Mouse (Mus musculus) forebrain, embryonic 13.5 days (tissue): ENCODE results near the gene Lysmd2. TPM values are rescaled to one million over a fixed set of nuclear protein-coding genes. Genes with fewer than 3 reads are reported as not detected.
A peak's percentile ranks its signal among the peaks of the same experiment; 100 is the strongest.

Experiments
- ATAC-seq: fragments of 200-750 bp; cut with Nextera tagmentation; 2 replicates; pipeline ENCODE4 v1.8.0; 2017
- H3K27ac ChIP-seq: fragments of 300-500 bp; sonication (generic); 2 replicates; pipeline ENCODE4 v1.5.1; 2015; ENCODE audit warnings: inconsistent platforms, mild to moderate bottlenecking, moderate library complexity
- H3K27me3 ChIP-seq: fragments of 300-500 bp; sonication (generic); 2 replicates; pipeline ENCODE4 v1.6.1; 2015; ENCODE audit warnings: mild to moderate bottlenecking, inconsistent platforms
- H3K36me3 ChIP-seq: fragments of 300-500 bp; sonication (generic); 2 replicates; pipeline ENCODE4 v1.6.1; 2015; ENCODE audit warnings: mild to moderate bottlenecking, inconsistent platforms; ENCODE audit not compliant: poor library complexity, severe bottlenecking
- H3K4me1 ChIP-seq: fragments of 300-500 bp; sonication (generic); 2 replicates; pipeline ENCODE4 v1.6.1; 2015; ENCODE audit warnings: inconsistent platforms
- H3K4me2 ChIP-seq: fragments of 300-500 bp; sonication (generic); 2 replicates; pipeline ENCODE4 v1.6.1; 2015; ENCODE audit warnings: inconsistent platforms, mild to moderate bottlenecking, moderate library complexity
- H3K4me3 ChIP-seq: fragments of 300-500 bp; sonication (generic); 2 replicates; pipeline ENCODE4 v1.5.1; 2015; ENCODE audit warnings: mild to moderate bottlenecking, inconsistent platforms
- H3K9ac ChIP-seq: fragments of 300-500 bp; sonication (generic); 2 replicates; pipeline ENCODE4 v1.6.1; 2015; ENCODE audit warnings: mild to moderate bottlenecking, inconsistent platforms
- H3K9me3 ChIP-seq: fragments of 300-500 bp; sonication (generic); replicated peaks from 2 replicates; pipeline ENCODE4 v1.6.1; 2016; ENCODE audit warnings: inconsistent platforms
- WGBS: fragments of 180-500 bp; shearing (Covaris S2); methylation state at CpG from one replicate; pipeline ENCODE4 v1.1.7; 2015; 5-methylcytosine and 5-hydroxymethylcytosine counted together
- polyA plus RNA-seq: library from polyadenylated mRNA; unstranded; fragments of >200 nt; fragmentation: Nextera tagmentation; extraction: Ambion mirVana; gene quantifications from 2 replicates; pipeline ENCODE4 v1.2.1, GENCODE M21; 2015

Gene Lysmd2
- polyA plus RNA-seq, 1 experiment from 2014 or later, result 16.3 TPM

GRCm38 (mm10) chr9:75680606-75681005 lies 55.1 kb downstream of the Lysmd2 start:
- whole genome bisulfite sequencing, result 90% methylated on average over 5 of the region's 5 CpGs
- no peaks in the 10 kb centered on the region for H3K9me3 ChIP-seq
- H3K27me3 ChIP-seq, result no peaks in the 10 kb centered on the region
- H3K4me3 ChIP-seq, result no peak overlapping the region
- no peak overlapping the region for H3K27ac ChIP-seq
- H3K36me3 ChIP-seq, result peaks cover 34% of the 10 kb centered on the region
- H3K4me1 ChIP-seq, result peaks cover 18% of the 10 kb centered on the region
- H3K9ac ChIP-seq, result no peak overlapping the region
- no peak for ATAC-seq
- no peak overlapping the region for H3K4me2 ChIP-seq

- Histone ChIP-seq H3K27me3 (no peaks in the 10 kb centered on the region), H3K27ac (peak within 1 kb of the TSS; percentile 91), H3K36me3 (peaks cover 4% of the 10 kb centered on the region; the same call in 1 of the 2 replicates), H3K4me1 (peaks cover 18% of the 10 kb centered on the region), H3K9me3 (no peaks in the 10 kb centered on the region), H3K9ac (peak within 1 kb of the TSS; percentile 80), H3K4me3 (peak within 1 kb of the TSS; percentile 73), H3K4me2 (peak within 1 kb of the TSS; percentile 63)
- 4% methylated on average over 37 of the region's 42 CpGs for WGBS
- ATAC-seq, result peak; percentile 100
These were observed 58.1 kb downstream of the Lysmd2 start, which contains the start of gene Scg3 for GRCm38 (mm10) chr9:75683426-75684191. Gene Scg3 (minus strand): TSS chr9:75684056.

GRCm38 (mm10) chr9:75684292-75684691 lies 58.8 kb downstream of the Lysmd2 start:
- H3K4me3 ChIP-seq, result peak overlapping the region; percentile 73
- H3K4me1 ChIP-seq, result peaks cover 18% of the 10 kb centered on the region
- 0 out of 2 replicates have a peak, but pooled peaks cover under 1% of the 10 kb centered on the region for H3K9me3 ChIP-seq
- peak; percentile 12 for ATAC-seq
- 0 out of 2 replicates have a peak, but pooled peaks cover 2% of the 10 kb centered on the region for H3K36me3 ChIP-seq
- no peaks in the 10 kb centered on the region for H3K27me3 ChIP-seq
- 48% methylated on average over 4 of the region's 4 CpGs for WGBS
- H3K4me2 ChIP-seq, result peak overlapping the region; percentile 63
- H3K27ac ChIP-seq, result peak overlapping the region; percentile 91
- peak overlapping the region; percentile 80 for H3K9ac ChIP-seq

- peaks cover 18% of the 10 kb centered on the region for H3K4me1 ChIP-seq
- H3K9me3 ChIP-seq, result peaks cover 6% of the 10 kb centered on the region; the same call in 1 of the 2 replicates
- WGBS, result 30% methylated on average over 3 of the region's 3 CpGs
- H3K9ac ChIP-seq, result peak overlapping the region; percentile 14; the same call in 1 of the 2 replicates
- no peak overlapping the region; the same call in 1 of the 2 replicates for H3K27ac ChIP-seq
- peak overlapping the region; percentile 63 for H3K4me2 ChIP-seq
- no peaks in the 10 kb centered on the region for H3K27me3 ChIP-seq
- 0 out of 2 replicates have a peak, but pooled peaks cover 2% of the 10 kb centered on the region for H3K36me3 ChIP-seq
- H3K4me3 ChIP-seq, result peak overlapping the region; percentile 73
- no peak for ATAC-seq
These were observed 59.2 kb downstream of the Lysmd2 start for GRCm38 (mm10) chr9:75684772-75685171.

Other genes with a start within 250 kb of the Lysmd2 start
- 139 and 157 TPM in 2 replicates for gene Mapk6, start 215.7 kb upstream of the Lysmd2 start, polyA plus RNA-seq
- 44.2 and 44.5 TPM in 2 replicates for gene Leo1, start 184.2 kb upstream of the Lysmd2 start, polyA plus RNA-seq
- 101 TPM in 2 replicates for gene Tmod3, start 66.1 kb upstream of the Lysmd2 start, polyA plus RNA-seq
- 143 and 157 TPM in 2 replicates for gene Tmod2, start 14.4 kb upstream of the Lysmd2 start, polyA plus RNA-seq
- gene Scg3, start 58.3 kb downstream of the Lysmd2 start, polyA plus RNA-seq, result 89.4 and 106 TPM in 2 replicates
- gene Bmp5, start 149.6 kb downstream of the Lysmd2 start, polyA plus RNA-seq, result 1.3 and 2.3 TPM in 2 replicates